Mouse (Mus musculus): ENCODE results near the gene Ccl19. TPM values are rescaled to one million over a fixed set of nuclear protein-coding genes. Genes with fewer than 3 reads are reported as not detected.

The Ccl19 gene
- not detected in 2 replicates for polyA plus RNA-seq (2012; rRNA removed)

GRCm38 (mm10) chr4:42756477-42756876 is at the start of gene Ccl19:
Ccl19 (minus strand) TSS chr4:42756577.

DNA sequence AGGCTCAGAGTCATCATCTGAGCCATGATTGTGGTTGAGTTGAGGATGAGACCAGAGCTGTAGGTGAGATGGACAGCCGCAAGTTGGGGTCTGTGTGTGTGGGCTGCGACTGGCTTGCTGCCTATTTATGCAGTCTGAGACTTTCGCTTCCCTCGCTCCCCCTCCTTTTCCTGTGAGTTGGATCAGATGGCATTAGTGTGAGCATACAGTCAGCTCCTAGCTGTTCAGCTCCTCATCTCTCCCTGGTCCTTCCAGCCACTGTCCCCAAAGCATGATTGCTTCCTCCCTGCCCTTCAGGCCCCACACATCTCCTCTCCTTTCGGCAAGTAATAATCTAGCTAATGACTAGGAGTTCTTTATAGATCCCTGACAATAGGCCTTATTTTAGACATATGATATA is 17.5 kb upstream of the Ccl19 start, which contains the start of gene Ccl21a:
TSS of gene Ccl21a (minus strand) at position 101 of the 400 bp plus-strand sequence.

DNA sequence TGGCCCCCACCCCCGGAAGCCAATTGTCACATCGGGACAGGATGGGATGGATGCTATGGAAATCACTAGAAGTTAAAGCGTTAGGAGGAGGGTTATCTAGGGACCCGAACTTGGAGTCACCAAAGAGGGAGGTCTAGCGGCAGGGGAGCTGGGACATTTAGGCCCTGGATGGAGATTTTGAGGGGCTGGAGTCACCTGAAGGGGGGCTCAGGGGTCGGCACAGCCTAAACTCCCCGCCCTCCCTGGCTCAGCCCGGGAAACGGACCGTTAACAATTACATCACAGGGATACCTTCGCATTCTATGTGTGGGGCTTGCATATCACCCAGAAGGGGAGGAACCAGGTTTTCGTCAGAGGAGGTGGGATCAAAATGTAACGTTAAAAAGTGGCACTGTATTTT is 21.1 kb downstream of the Ccl19 start, which contains the start of gene 4930578G10Rik:
TSS of gene 4930578G10Rik (plus strand) at position 301 of the 400 bp plus-strand sequence.

Other genes starting within 250 kb of the Ccl19 start
- gene Fam205a2, start 228.4 kb downstream of the Ccl19 start, polyA plus RNA-seq (2012; rRNA removed), result 0.08 TPM in 1 of 2 replicates, not detected in the other
- gene Gm10591, start 144.4 kb downstream of the Ccl19 start, polyA plus RNA-seq (2012; rRNA removed), result not detected in 2 replicates
- 0.10 TPM in 1 of 2 replicates, not detected in the other for gene Gm2564, start 126.9 kb downstream of the Ccl19 start, polyA plus RNA-seq (2012; rRNA removed)
- not detected in 2 replicates for gene Ccl27b, start 101.3 kb downstream of the Ccl19 start, polyA plus RNA-seq (2012; rRNA removed)
- gene Il11ra2, start 94.7 kb downstream of the Ccl19 start, polyA plus RNA-seq (2012; rRNA removed), result 0.05 TPM in 2 replicates
- gene 4930578G10Rik, start 21.0 kb downstream of the Ccl19 start, polyA plus RNA-seq (2012; rRNA removed), result 0.63 and 1.0 TPM in 2 replicates
- gene Ccl21a, start 17.4 kb upstream of the Ccl19 start, polyA plus RNA-seq (2012; rRNA removed), result 2.7 TPM in 1 of 2 replicates, not detected in the other
- 0.02 and 0.06 TPM in 2 replicates for gene Fam205a1, start 97.3 kb upstream of the Ccl19 start, polyA plus RNA-seq (2012; rRNA removed)
- gene Gm12394, start 100.2 kb upstream of the Ccl19 start, polyA plus RNA-seq (2012; rRNA removed), result not detected in 2 replicates
- not detected in 2 replicates for gene Fam205c, start 117.7 kb upstream of the Ccl19 start, polyA plus RNA-seq (2012; rRNA removed)
- 5.0 and 5.8 TPM in 2 replicates for gene Phf24, start 160.1 kb upstream of the Ccl19 start, polyA plus RNA-seq (2012; rRNA removed)
- gene Dnajb5, start 193.2 kb upstream of the Ccl19 start, polyA plus RNA-seq (2012; rRNA removed), result 31.6 and 35.2 TPM in 2 replicates
- 0.29 TPM in 1 of 2 replicates, not detected in the other for gene 1700022I11Rik, start 213.0 kb upstream of the Ccl19 start, polyA plus RNA-seq (2012; rRNA removed)
- 316 and 331 TPM in 2 replicates for gene Vcp, start 243.9 kb upstream of the Ccl19 start, polyA plus RNA-seq (2012; rRNA removed)

Measured in central nervous system, embryonic 11.5 days (tissue).